Mouse (Mus musculus): ENCODE results near the gene Noc4l. TPM values are rescaled to one million over a fixed set of nuclear protein-coding genes. Genes with fewer than 3 reads are reported as not detected.

Noc4l gene
- polyA plus RNA-seq, 1 experiment: 30.7 TPM

GRCm38 (mm10) chr5:110610484-110610883 is 42.7 kb downstream of the Noc4l start:
- no peak overlapping the region for H3K4me3 ChIP-seq (ENCODE audit: insufficient read depth, low read length)
- TF ChIP-seq CTCF (IDR thresholded peaks at IDR 0.05; ENCODE audit: borderline replicate concordance, insufficient read depth, low read length): no peak
- no peak for TF ChIP-seq POLR2A (IDR thresholded peaks at IDR 0.05; ENCODE audit: low read depth, low read length)
- no peaks in the 10 kb centered on the region for H3K4me1 ChIP-seq (ENCODE audit: control insufficient read depth, insufficient read depth, low read length)
- no peak overlapping the region for H3K27ac ChIP-seq (ENCODE audit: insufficient read depth, low read length)

- no peak overlapping the region for H3K27ac ChIP-seq (ENCODE audit: insufficient read depth, low read length)
- TF ChIP-seq CTCF (IDR thresholded peaks at IDR 0.05; ENCODE audit: borderline replicate concordance, insufficient read depth, low read length) (no peak), POLR2A (IDR thresholded peaks at IDR 0.05; ENCODE audit: low read depth, low read length) (no peak)
- no peak overlapping the region for H3K4me3 ChIP-seq (ENCODE audit: insufficient read depth, low read length)
- H3K4me1 ChIP-seq (ENCODE audit: control insufficient read depth, insufficient read depth, low read length): no peaks in the 10 kb centered on the region
Observed at GRCm38 (mm10) chr5:110609868-110610267, 43.3 kb downstream of the Noc4l start.

GRCm38 (mm10) chr5:110609425-110609824 is 43.8 kb downstream of the Noc4l start:
- no peak overlapping the region for H3K27ac ChIP-seq (ENCODE audit: insufficient read depth, low read length)
- no peak overlapping the region for H3K4me3 ChIP-seq (ENCODE audit: insufficient read depth, low read length)
- no peak for TF ChIP-seq POLR2A (IDR thresholded peaks at IDR 0.05; ENCODE audit: low read depth, low read length)
- TF ChIP-seq CTCF (IDR thresholded peaks at IDR 0.05; ENCODE audit: borderline replicate concordance, insufficient read depth, low read length): no peak
- H3K4me1 ChIP-seq (ENCODE audit: control insufficient read depth, insufficient read depth, low read length): no peaks in the 10 kb centered on the region

- Histone ChIP-seq H3K4me1 (ENCODE audit: control insufficient read depth, insufficient read depth, low read length) (peaks cover 3% of the 10 kb centered on the region; the same call in 1 of the 2 replicates), H3K27ac (ENCODE audit: insufficient read depth, low read length) (no peak overlapping the region), H3K4me3 (ENCODE audit: insufficient read depth, low read length) (no peak overlapping the region)
- TF ChIP-seq POLR2A (IDR thresholded peaks at IDR 0.05; ENCODE audit: low read depth, low read length): no peak
- no peak for TF ChIP-seq CTCF (IDR thresholded peaks at IDR 0.05; ENCODE audit: borderline replicate concordance, insufficient read depth, low read length)
Observed at GRCm38 (mm10) chr5:110608941-110609340, 44.3 kb downstream of the Noc4l start.

GRCm38 (mm10) chr5:110608336-110608735 is 44.9 kb downstream of the Noc4l start:
- TF ChIP-seq POLR2A (IDR thresholded peaks at IDR 0.05; ENCODE audit: low read depth, low read length): no peak
- no peak for TF ChIP-seq CTCF (IDR thresholded peaks at IDR 0.05; ENCODE audit: borderline replicate concordance, insufficient read depth, low read length)
- Histone ChIP-seq H3K4me3 (ENCODE audit: insufficient read depth, low read length) (no peak overlapping the region), H3K27ac (ENCODE audit: insufficient read depth, low read length) (no peak overlapping the region), H3K4me1 (ENCODE audit: control insufficient read depth, insufficient read depth, low read length) (peaks cover 3% of the 10 kb centered on the region; the same call in 1 of the 2 replicates)

- no peak for TF ChIP-seq CTCF (IDR thresholded peaks at IDR 0.05; ENCODE audit: borderline replicate concordance, insufficient read depth, low read length)
- no peak for TF ChIP-seq POLR2A (IDR thresholded peaks at IDR 0.05; ENCODE audit: low read depth, low read length)
- peaks cover 3% of the 10 kb centered on the region; the same call in 1 of the 2 replicates for H3K4me1 ChIP-seq (ENCODE audit: control insufficient read depth, insufficient read depth, low read length)
- H3K4me3 ChIP-seq (ENCODE audit: insufficient read depth, low read length): no peak overlapping the region
- no peak overlapping the region for H3K27ac ChIP-seq (ENCODE audit: insufficient read depth, low read length)
Observed at GRCm38 (mm10) chr5:110607767-110608166, 45.5 kb downstream of the Noc4l start.

GRCm38 (mm10) chr5:110605531-110606221 is 47.5 kb downstream of the Noc4l start:
- TF ChIP-seq CTCF (IDR thresholded peaks at IDR 0.05; ENCODE audit: borderline replicate concordance, insufficient read depth, low read length): no peak
- TF ChIP-seq POLR2A (IDR thresholded peaks at IDR 0.05; ENCODE audit: low read depth, low read length): no peak
- H3K4me1 ChIP-seq (ENCODE audit: control insufficient read depth, insufficient read depth, low read length): peaks cover 3% of the 10 kb centered on the region; the same call in 1 of the 2 replicates

GRCm38 (mm10) chr5:110604311-110604710 is 48.9 kb downstream of the Noc4l start:
- Histone ChIP-seq H3K4me1 (ENCODE audit: control insufficient read depth, insufficient read depth, low read length) (peaks cover 3% of the 10 kb centered on the region; the same call in 1 of the 2 replicates), H3K4me3 (ENCODE audit: insufficient read depth, low read length) (no peak overlapping the region), H3K27ac (ENCODE audit: insufficient read depth, low read length) (peak overlapping the region; percentile 45; the same call in 1 of the 2 replicates)
- TF ChIP-seq CTCF (IDR thresholded peaks at IDR 0.05; ENCODE audit: borderline replicate concordance, insufficient read depth, low read length) (no peak), POLR2A (IDR thresholded peaks at IDR 0.05; ENCODE audit: low read depth, low read length) (no peak)

More at GRCm38 (mm10) chr5:110605531-110606221, 47.5 kb downstream of the Noc4l start:
- H3K27ac ChIP-seq (ENCODE audit: insufficient read depth, low read length): no peak overlapping the region
- no peak overlapping the region for H3K4me3 ChIP-seq (ENCODE audit: insufficient read depth, low read length)

- TF ChIP-seq POLR2A (IDR thresholded peaks at IDR 0.05; ENCODE audit: low read depth, low read length): no peak
- no peak for TF ChIP-seq CTCF (IDR thresholded peaks at IDR 0.05; ENCODE audit: borderline replicate concordance, insufficient read depth, low read length)
- no peak overlapping the region for H3K27ac ChIP-seq (ENCODE audit: insufficient read depth, low read length)
Observed at GRCm38 (mm10) chr5:110603016-110603685, 50.1 kb downstream of the Noc4l start.

More at GRCm38 (mm10) chr5:110603016-110603685, 50.1 kb downstream of the Noc4l start:
- Histone ChIP-seq H3K4me3 (ENCODE audit: insufficient read depth, low read length) (no peak overlapping the region), H3K4me1 (ENCODE audit: control insufficient read depth, insufficient read depth, low read length) (peaks cover 3% of the 10 kb centered on the region; the same call in 1 of the 2 replicates)

Other genes with a start within 250 kb of the Noc4l start
- gene Fbrsl1, start 204.9 kb downstream of the Noc4l start, polyA plus RNA-seq (2011; ENCODE audit: insufficient read length, low read depth, missing spikeins): 11.4 and 13.3 TPM in 2 replicates
- gene Galnt9, start 109.1 kb downstream of the Noc4l start, polyA plus RNA-seq (2011; ENCODE audit: insufficient read length, low read depth, missing spikeins): 0.46 TPM in 1 of 2 replicates, not detected in the other
- 21.0 and 33.5 TPM in 2 replicates for gene Ddx51, start within 50 bp of the Noc4l start, polyA plus RNA-seq (2011; ENCODE audit: insufficient read length, low read depth, missing spikeins)
- gene Ep400, start 117.3 kb upstream of the Noc4l start, polyA plus RNA-seq (2011; ENCODE audit: insufficient read length, low read depth, missing spikeins): 47.4 and 53.1 TPM in 2 replicates
- 20.4 and 21.7 TPM in 2 replicates for gene Pus1, start 127.2 kb upstream of the Noc4l start, polyA plus RNA-seq (2011; ENCODE audit: insufficient read length, low read depth, missing spikeins)
- gene Ulk1, start 156.7 kb upstream of the Noc4l start, polyA plus RNA-seq (2011; ENCODE audit: insufficient read length, low read depth, missing spikeins): 22.3 and 23.1 TPM in 2 replicates
- 29.3 and 36.1 TPM in 2 replicates for gene Hscb, start 186.4 kb upstream of the Noc4l start, polyA plus RNA-seq (2011; ENCODE audit: insufficient read length, low read depth, missing spikeins)
- 16.3 and 23.9 TPM in 2 replicates for gene Chek2, start 186.6 kb upstream of the Noc4l start, polyA plus RNA-seq (2011; ENCODE audit: insufficient read length, low read depth, missing spikeins)
- 34.4 and 35.0 TPM in 2 replicates for gene Ttc28, start 226.4 kb upstream of the Noc4l start, polyA plus RNA-seq (2011; ENCODE audit: insufficient read length, low read depth, missing spikeins)

All from embryonic fibroblast, embryonic 13.5 days (primary cell).